Mouse (Mus musculus) layer of hippocampus, adult 2 months (tissue): ENCODE data around the gene Prdx1. TPM values are rescaled to one million over a fixed set of nuclear protein-coding genes. Genes with fewer than 3 reads are reported as not detected.

Source experiments
- DNase-seq, 2 experiments: peaks; one replicate each; pipeline ENCODE4 v3.0.0; 2022; ENCODE audit warnings: low spot score in 2 of 2
- H3K27ac ChIP-seq: fragments of 200-600 bp; 2 replicates; pipeline ENCODE4 v1.8.1; 2022
- H3K4me3 ChIP-seq: fragments of 200-600 bp; 2 replicates; pipeline ENCODE4 v1.8.1; 2022; ENCODE audit warnings: mild to moderate bottlenecking
- CTCF ChIP-seq: fragments of 200-600 bp; conservative IDR thresholded peaks from 2 replicates; pipeline ENCODE4 v1.8.1; 2022; ENCODE audit warnings: antibody characterized with exemption, mild to moderate bottlenecking, moderate library complexity
- total RNA-seq, 2 experiments: library from RNA; stranded (reverse); gene quantifications; 2 replicates each; pipeline ENCODE4 v1.2.3; 2021

The Prdx1 gene
- total RNA-seq, 2 experiments from 2014 or later = 143 to 151 TPM

- Histone ChIP-seq H3K27ac (no peak overlapping the region), H3K4me3 (no peak overlapping the region)
- no peak for DNase-seq
- TF ChIP-seq CTCF = no peak
Observed at GRCm38 (mm10) chr4:116689309-116689876, 4.0 kb downstream of the Prdx1 start.

DNA sequence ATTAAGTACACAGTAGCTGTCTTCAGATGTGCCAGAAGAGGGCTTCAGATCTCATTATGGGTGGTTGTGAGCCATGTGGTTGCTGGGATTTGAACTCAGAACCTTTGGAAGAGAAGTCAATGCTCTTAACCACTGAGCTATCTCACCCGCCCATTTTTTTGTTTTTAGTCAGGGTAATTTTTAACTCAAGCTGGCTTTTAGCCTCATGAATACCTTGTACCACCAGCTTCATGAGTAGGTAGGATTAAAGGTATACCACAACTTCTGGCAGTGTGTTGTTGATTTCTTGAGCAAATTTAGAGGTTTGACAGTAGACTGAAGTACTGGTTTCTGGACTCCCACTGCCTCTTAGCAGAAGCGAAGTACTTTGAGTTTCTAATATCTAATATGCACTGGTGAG lies 6.8 kb downstream of the Prdx1 start:
- H3K27ac ChIP-seq = no peak overlapping the region
- no peak for DNase-seq
- no peak for TF ChIP-seq CTCF
- no peak overlapping the region for H3K4me3 ChIP-seq

GRCm38 (mm10) chr4:116693785-116694184 lies 8.4 kb downstream of the Prdx1 start:
- Histone ChIP-seq H3K27ac (peak overlapping the region; percentile 32; the same call in 1 of the 2 replicates), H3K4me3 (no peak overlapping the region)
- TF ChIP-seq CTCF = no peak
- DNase-seq = no peak

- no peak for TF ChIP-seq CTCF
- 0 out of 2 replicates have a peak overlapping the region, but pooled peaks have one; percentile 18 for H3K27ac ChIP-seq
- no peak for DNase-seq
- no peak overlapping the region for H3K4me3 ChIP-seq
Observed at GRCm38 (mm10) chr4:116698693-116699342, 13.5 kb downstream of the Prdx1 start.

DNA sequence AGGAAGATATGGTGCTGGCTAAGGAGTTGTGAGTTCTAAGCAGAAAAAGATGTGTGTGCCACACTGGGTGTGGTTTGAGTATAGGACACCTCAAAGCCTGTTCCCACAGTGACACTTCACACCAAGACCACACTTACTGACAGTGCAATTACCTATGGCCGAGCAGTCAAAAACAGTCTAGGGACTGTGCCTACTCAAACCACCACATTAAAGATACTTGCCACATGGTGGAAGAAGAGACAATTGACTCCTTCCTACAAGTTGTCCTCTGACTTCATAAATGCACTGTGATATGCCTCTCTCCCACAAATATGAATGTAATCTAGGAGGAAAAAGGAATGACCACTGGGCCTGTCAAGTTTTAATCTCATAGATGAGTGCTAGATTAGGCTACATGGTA lies 15.6 kb downstream of the Prdx1 start:
- Histone ChIP-seq H3K4me3 (no peak overlapping the region), H3K27ac (no peak overlapping the region)
- no peak for DNase-seq
- TF ChIP-seq CTCF = no peak

- Histone ChIP-seq H3K27ac (no peak overlapping the region), H3K4me3 (no peak overlapping the region)
- peak; percentile 91 for TF ChIP-seq CTCF
- peak in 1 of 2 experiments; percentile 61 for DNase-seq
Observed at GRCm38 (mm10) chr4:116703804-116704203, 18.5 kb downstream of the Prdx1 start.

- Histone ChIP-seq H3K4me3 (peak overlapping the region; percentile 88), H3K27ac (peak overlapping the region; percentile 98)
- DNase-seq = no peak
- TF ChIP-seq CTCF = no peak
Observed at GRCm38 (mm10) chr4:116707666-116708065, 22.3 kb downstream of the Prdx1 start.

DNA sequence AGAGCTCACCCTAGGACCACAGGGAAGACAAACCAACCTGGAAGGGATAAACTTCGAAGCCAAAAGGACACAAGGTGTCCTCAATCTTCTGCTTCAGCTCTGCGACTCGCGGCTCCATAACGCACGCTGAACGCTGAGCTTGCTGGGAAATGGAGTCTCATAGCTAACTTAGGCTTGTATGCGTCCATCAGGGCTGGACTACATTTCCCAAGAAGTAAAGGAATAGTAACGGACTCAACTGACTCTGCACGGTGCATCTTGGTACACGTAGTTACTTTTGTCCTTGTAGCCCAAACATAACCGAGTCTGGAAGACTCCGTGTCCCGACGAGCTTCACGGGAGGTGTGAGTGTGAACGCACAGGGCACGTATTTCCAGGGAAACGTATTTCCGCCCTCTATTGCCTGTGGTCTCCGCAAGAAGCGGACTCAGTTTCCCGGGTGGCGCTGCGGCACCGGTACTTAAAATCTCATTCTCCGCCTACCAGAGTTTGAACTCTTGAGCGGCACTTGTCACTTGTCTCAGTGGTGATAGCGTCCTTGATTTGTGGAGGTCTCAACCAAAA lies 22.9 kb downstream of the Prdx1 start, which contains the start of the genes Mmachc and Ccdc163:
Gene Mmachc (minus strand): TSS at position 206 of the 564 bp plus-strand sequence.
Gene Ccdc163 (plus strand): TSS at position 309 of the 564 bp plus-strand sequence.
- DNase-seq = peak; percentile 91 to 98
- Histone ChIP-seq H3K27ac (peak within 1 kb of the TSS; percentile 98), H3K4me3 (peak within 1 kb of the TSS; percentile 88)
- peak; percentile 46 for TF ChIP-seq CTCF

GRCm38 (mm10) chr4:116708791-116709390 lies 23.5 kb downstream of the Prdx1 start:
- Histone ChIP-seq H3K4me3 (peak overlapping the region; percentile 55), H3K27ac (peak overlapping the region; percentile 36; the same call in 1 of the 2 replicates)
- DNase-seq = no peak
- no peak for TF ChIP-seq CTCF

GRCm38 (mm10) chr4:116710154-116710553 lies 24.8 kb downstream of the Prdx1 start:
- DNase-seq = no peak
- Histone ChIP-seq H3K4me3 (no peak overlapping the region), H3K27ac (no peak overlapping the region)
- no peak for TF ChIP-seq CTCF

GRCm38 (mm10) chr4:116712536-116712935 lies 27.2 kb downstream of the Prdx1 start:
- no peak for DNase-seq
- Histone ChIP-seq H3K27ac (no peak overlapping the region), H3K4me3 (no peak overlapping the region)
- no peak for TF ChIP-seq CTCF

- no peak overlapping the region for H3K27ac ChIP-seq
- TF ChIP-seq CTCF = peak; percentile 94
- no peak overlapping the region for H3K4me3 ChIP-seq
- peak; percentile 71 to 77 for DNase-seq
Observed at GRCm38 (mm10) chr4:116719396-116719795, 34.1 kb downstream of the Prdx1 start.

DNA sequence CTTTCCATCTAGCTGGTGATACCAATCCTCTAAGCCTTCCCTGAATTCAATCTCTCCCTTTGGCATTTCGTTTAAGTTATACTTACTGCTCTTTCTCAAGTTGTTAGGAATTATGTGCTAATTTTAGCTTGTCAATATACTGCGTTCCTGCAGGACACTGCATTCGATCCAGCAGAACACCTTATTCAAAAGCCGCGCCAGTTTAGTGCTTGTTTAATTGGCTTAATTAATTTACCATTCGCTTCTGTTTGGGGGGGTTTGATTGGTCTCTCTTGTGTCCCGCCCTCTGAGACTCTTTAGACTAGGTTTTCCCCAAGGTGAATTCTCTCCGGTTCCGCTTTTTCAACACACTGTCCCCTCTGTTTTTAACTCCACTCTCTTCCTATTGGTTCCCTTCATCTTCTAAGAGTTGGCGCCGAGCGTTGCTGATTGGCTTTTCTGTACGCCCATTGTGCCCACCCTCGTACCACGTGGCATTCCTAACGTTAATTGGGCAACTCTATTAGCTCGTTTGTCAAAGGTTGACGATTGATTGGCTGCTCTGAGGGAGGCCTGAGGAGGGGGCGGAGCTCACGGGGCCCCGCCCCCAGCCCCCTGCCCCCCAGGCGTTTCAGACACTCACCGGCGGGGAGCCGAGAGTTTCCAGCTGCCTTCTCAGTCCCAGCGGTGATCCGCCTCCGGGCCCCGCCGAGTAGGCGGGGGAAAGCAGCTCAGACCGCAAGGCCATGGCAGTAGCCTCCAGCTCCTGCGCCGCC lies 35.2 kb downstream of the Prdx1 start, which contains the start of gene Tesk2:
Gene Tesk2 (plus strand): TSS at position 606 of the 755 bp plus-strand sequence.
- Histone ChIP-seq H3K27ac (peak within 1 kb of the TSS; percentile 87), H3K4me3 (peak within 1 kb of the TSS; percentile 67)
- no peak for TF ChIP-seq CTCF
- peak; percentile 81 to 96 for DNase-seq
